Mouse (Mus musculus): ENCODE data around the gene Polrmt. TPM values are rescaled to one million over a fixed set of nuclear protein-coding genes. Genes with fewer than 3 reads are reported as not detected.
A peak's percentile ranks its signal among the peaks of the same experiment; 100 is the strongest.

The Polrmt gene
- polyA plus RNA-seq (2014; fragmentation: Nextera tagmentation; extraction: Ambion mirVana), result 35.9 and 39.8 TPM in 2 replicates

DNA sequence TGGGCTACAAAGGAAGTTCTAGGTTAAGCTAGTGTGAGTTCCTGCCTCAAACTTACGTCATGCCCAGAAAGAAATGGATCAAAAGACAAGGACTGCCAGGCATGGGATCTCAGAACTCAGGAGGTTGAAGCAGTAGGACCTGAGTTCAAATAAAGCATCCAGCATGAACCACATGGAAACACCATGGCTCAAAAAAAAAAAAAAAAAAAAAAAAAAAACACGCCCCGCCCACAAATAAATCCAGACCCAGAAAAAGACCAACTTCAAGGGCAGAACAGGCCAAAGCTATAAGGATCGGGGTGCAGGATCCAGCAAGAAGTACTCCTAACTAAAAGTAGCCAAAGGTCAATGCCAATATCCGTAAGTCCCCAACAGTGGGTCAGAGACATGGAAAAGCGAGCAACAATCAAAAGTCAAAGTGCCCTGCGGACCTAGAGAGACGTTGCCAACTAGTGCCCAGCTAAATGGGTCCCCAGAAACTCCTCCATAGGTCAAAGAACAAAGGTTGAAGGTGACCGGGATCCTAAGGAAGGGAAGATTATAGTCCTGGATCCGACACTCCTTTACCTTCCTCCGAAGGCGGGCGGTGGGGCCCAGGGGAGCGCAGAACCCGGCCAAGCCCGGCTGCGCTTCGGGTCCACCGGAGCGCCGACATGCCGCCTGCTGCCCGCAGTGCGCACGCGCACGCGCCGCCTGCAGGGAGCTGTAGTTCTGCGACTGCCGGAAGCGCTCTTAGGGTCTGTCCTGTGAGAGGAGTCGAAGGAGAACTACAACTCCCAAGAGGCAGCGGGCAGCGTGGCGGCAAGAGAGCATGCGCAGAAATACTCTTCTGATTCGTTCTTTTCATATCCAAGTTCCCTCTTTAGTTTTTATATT lies at the start of gene Polrmt:
Polrmt (minus strand) TSS at position 684 of the 876 bp plus-strand sequence.
- ATAC-seq (ENCODE audit: low FRiP score, low TSS enrichment), result peak; percentile 95
- H3K27ac ChIP-seq (replicated peaks; ENCODE audit: low read depth, low read length), result no peak within 1 kb of the TSS; the same call in 1 of the 2 replicates

GRCm38 (mm10) chr10:79795905-79796304 lies 49.5 kb upstream of the Polrmt start:
- Histone ChIP-seq H3K4me2 (ENCODE audit: low read length) (peak overlapping the region; percentile 15; the same call in 1 of the 2 replicates), H3K9me3 (ENCODE audit: control insufficient read depth, low read length) (no peaks in the 10 kb centered on the region), H3K9ac (replicated peaks; ENCODE audit: low read length) (no peak overlapping the region), H3K27me3 (ENCODE audit: control insufficient read depth, insufficient read depth, low read length) (no peaks in the 10 kb centered on the region), H3K4me3 (replicated peaks; ENCODE audit: low read depth, low read length) (no peak overlapping the region), H3K36me3 (ENCODE audit: control insufficient read depth, insufficient read depth, low read length) (no peaks in the 10 kb centered on the region; the same call in 1 of the 2 replicates), H3K27ac (replicated peaks; ENCODE audit: low read depth, low read length) (no peak overlapping the region), H3K4me1 (ENCODE audit: control insufficient read depth, insufficient read depth, low read length) (peaks cover 22% of the 10 kb centered on the region)
- no peak for DNase-seq
- WGBS, result 97% methylated on average over 3 of the region's 3 CpGs
- ATAC-seq (ENCODE audit: low FRiP score, low TSS enrichment), result no peak

More for the DNA sequence above, at the start of gene Polrmt:
- Histone ChIP-seq H3K4me1 (ENCODE audit: control insufficient read depth, insufficient read depth, low read length) (peaks cover 10% of the 10 kb centered on the region; the same call in 1 of the 2 replicates), H3K27me3 (ENCODE audit: control insufficient read depth, insufficient read depth, low read length) (no peaks in the 10 kb centered on the region), H3K9me3 (ENCODE audit: control insufficient read depth, low read length) (no peaks in the 10 kb centered on the region), H3K9ac (replicated peaks; ENCODE audit: low read length) (peak within 1 kb of the TSS; percentile 56), H3K36me3 (ENCODE audit: control insufficient read depth, insufficient read depth, low read length) (peaks cover 29% of the 10 kb centered on the region), H3K4me3 (replicated peaks; ENCODE audit: low read depth, low read length) (peak within 1 kb of the TSS; percentile 65), H3K4me2 (ENCODE audit: low read length) (peak within 1 kb of the TSS; percentile 59)
- DNase-seq, result peak; percentile 99
- WGBS, result 2% methylated on average over 38 of the region's 38 CpGs

- Histone ChIP-seq H3K36me3 (ENCODE audit: control insufficient read depth, insufficient read depth, low read length) (no peaks in the 10 kb centered on the region), H3K4me1 (ENCODE audit: control insufficient read depth, insufficient read depth, low read length) (peaks cover 22% of the 10 kb centered on the region), H3K4me2 (ENCODE audit: low read length) (peak overlapping the region; percentile 91), H3K9ac (replicated peaks; ENCODE audit: low read length) (peak overlapping the region; percentile 96), H3K27ac (replicated peaks; ENCODE audit: low read depth, low read length) (peak overlapping the region; percentile 95), H3K27me3 (ENCODE audit: control insufficient read depth, insufficient read depth, low read length) (no peaks in the 10 kb centered on the region), H3K9me3 (ENCODE audit: control insufficient read depth, low read length) (no peaks in the 10 kb centered on the region), H3K4me3 (replicated peaks; ENCODE audit: low read depth, low read length) (peak overlapping the region; percentile 98)
- ATAC-seq (ENCODE audit: low FRiP score, low TSS enrichment) (peak; percentile 31; the same call in 1 of the 2 replicates), DNase-seq (peak; percentile 49)
- under 1% methylated on average over 10 of the region's 10 CpGs for WGBS
Measured at GRCm38 (mm10) chr10:79794491-79794931, 48.1 kb upstream of the Polrmt start.

DNA sequence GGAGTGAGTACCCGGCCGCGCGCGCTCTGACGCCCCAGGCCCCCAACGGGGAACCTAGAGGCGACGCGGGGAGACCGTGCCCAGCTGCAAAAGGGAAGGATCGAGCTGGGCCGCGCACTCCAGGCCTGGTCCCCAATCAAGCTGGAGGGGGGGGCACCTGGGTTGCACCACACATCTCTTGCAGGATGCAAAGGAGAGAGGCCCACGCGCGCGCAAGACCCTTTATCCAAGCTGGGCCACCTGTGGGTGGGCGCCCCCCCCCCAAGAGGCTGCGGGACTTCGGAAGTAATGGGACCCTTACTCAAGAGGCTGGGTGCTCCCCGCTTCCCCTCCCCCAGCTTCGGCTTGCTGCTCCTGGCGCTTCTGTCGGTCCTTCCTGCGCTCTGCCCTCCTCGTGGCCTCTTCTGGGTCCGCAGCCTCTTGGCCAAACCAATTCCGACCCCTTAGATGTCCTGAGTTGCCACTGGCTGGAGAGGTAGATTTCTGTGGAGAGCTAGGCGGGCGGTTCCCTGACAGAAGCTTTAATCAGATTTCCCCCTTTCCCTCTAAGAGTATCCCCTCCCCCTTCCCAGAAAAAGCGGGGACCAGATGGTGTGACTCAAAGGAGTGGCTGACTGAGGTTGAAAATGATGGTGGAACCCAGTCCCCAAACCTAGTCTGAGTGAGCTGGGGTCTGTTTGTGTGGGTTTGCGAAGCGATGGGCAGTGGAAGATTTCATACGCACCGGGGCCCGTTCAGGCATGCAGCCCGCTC lies 47.5 kb upstream of the Polrmt start:
- ATAC-seq (ENCODE audit: low FRiP score, low TSS enrichment), result peak; percentile 38
- WGBS, result 2% methylated on average over 37 of the region's 38 CpGs

GRCm38 (mm10) chr10:79793051-79793737 lies 46.8 kb upstream of the Polrmt start, which contains the start of gene Palm:
Gene Palm (plus strand): TSS chr10:79793572.
- peak within 1 kb of the TSS; percentile 95 for H3K27ac ChIP-seq (replicated peaks; ENCODE audit: low read depth, low read length)
- H3K36me3 ChIP-seq (ENCODE audit: control insufficient read depth, insufficient read depth, low read length), result no peaks in the 10 kb centered on the region
- H3K4me3 ChIP-seq (replicated peaks; ENCODE audit: low read depth, low read length), result peak within 1 kb of the TSS; percentile 98
- peak; percentile 74 for ATAC-seq (ENCODE audit: low FRiP score, low TSS enrichment)
- peak; percentile 94 for DNase-seq
- H3K4me2 ChIP-seq (ENCODE audit: low read length), result peak within 1 kb of the TSS; percentile 91
- WGBS, result 6% methylated on average over 49 of the region's 51 CpGs
- peak within 1 kb of the TSS; percentile 96 for H3K9ac ChIP-seq (replicated peaks; ENCODE audit: low read length)
- no peaks in the 10 kb centered on the region for H3K9me3 ChIP-seq (ENCODE audit: control insufficient read depth, low read length)
- no peaks in the 10 kb centered on the region for H3K27me3 ChIP-seq (ENCODE audit: control insufficient read depth, insufficient read depth, low read length)
- H3K4me1 ChIP-seq (ENCODE audit: control insufficient read depth, insufficient read depth, low read length), result peaks cover 22% of the 10 kb centered on the region

More for the DNA sequence above, 47.5 kb upstream of the Polrmt start:
- DNase-seq, result peak; percentile 68
- H3K27ac ChIP-seq (replicated peaks; ENCODE audit: low read depth, low read length), result peak overlapping the region; percentile 95
- no peaks in the 10 kb centered on the region for H3K27me3 ChIP-seq (ENCODE audit: control insufficient read depth, insufficient read depth, low read length)
- H3K9me3 ChIP-seq (ENCODE audit: control insufficient read depth, low read length), result no peaks in the 10 kb centered on the region
- peaks cover 22% of the 10 kb centered on the region for H3K4me1 ChIP-seq (ENCODE audit: control insufficient read depth, insufficient read depth, low read length)
- peak overlapping the region; percentile 91 for H3K4me2 ChIP-seq (ENCODE audit: low read length)
- H3K9ac ChIP-seq (replicated peaks; ENCODE audit: low read length), result peak overlapping the region; percentile 96
- peak overlapping the region; percentile 98 for H3K4me3 ChIP-seq (replicated peaks; ENCODE audit: low read depth, low read length)
- H3K36me3 ChIP-seq (ENCODE audit: control insufficient read depth, insufficient read depth, low read length), result no peaks in the 10 kb centered on the region

DNA sequence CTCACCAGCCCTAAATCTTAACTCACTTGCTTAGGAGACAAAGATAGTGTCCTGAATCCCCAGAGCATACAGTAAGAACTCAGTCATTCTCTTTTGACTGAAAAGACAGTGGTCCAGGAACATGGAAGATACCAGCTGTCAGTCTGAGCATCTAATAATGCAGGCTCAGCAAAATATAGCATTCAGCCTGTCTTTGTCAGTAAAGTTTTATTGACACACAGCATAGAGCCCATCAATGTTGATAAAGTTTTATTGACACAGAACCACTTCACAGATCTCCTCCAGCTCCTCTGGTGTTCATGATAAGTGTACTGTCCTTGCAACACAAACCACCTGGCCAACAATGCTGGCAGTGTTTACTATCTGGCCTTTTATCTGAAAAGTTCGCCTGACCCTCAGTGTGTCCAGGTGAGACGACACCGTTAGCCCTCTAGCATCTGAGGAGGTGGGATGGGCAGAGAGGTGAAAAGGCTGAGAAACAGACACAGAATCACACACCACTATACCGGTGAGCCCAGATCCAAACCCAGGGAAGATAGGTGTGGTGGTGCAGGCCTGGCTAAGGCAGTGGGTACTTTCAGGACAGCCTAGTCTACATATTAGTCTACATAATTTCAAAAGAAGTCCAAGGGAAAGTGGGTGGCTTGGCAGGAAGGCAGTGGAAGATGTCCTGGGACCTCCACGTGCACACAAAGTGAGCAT lies 46.1 kb upstream of the Polrmt start:
- ATAC-seq (ENCODE audit: low FRiP score, low TSS enrichment), result no peak
- no peaks in the 10 kb centered on the region for H3K36me3 ChIP-seq (ENCODE audit: control insufficient read depth, insufficient read depth, low read length)
- no peak overlapping the region for H3K27ac ChIP-seq (replicated peaks; ENCODE audit: low read depth, low read length)
- H3K4me2 ChIP-seq (ENCODE audit: low read length), result 0 out of 2 replicates have a peak overlapping the region, but pooled peaks have one; percentile 91
- H3K27me3 ChIP-seq (ENCODE audit: control insufficient read depth, insufficient read depth, low read length), result no peaks in the 10 kb centered on the region
- H3K9ac ChIP-seq (replicated peaks; ENCODE audit: low read length), result no peak overlapping the region
- DNase-seq, result no peak
- no peak overlapping the region for H3K4me3 ChIP-seq (replicated peaks; ENCODE audit: low read depth, low read length)
- H3K9me3 ChIP-seq (ENCODE audit: control insufficient read depth, low read length), result no peaks in the 10 kb centered on the region
- 85% methylated on average over 5 of the region's 5 CpGs for WGBS
- H3K4me1 ChIP-seq (ENCODE audit: control insufficient read depth, insufficient read depth, low read length), result peaks cover 22% of the 10 kb centered on the region

- H3K4me3 ChIP-seq (replicated peaks; ENCODE audit: low read depth, low read length), result no peak within 1 kb of the TSS
- no peaks in the 10 kb centered on the region for H3K27me3 ChIP-seq (ENCODE audit: control insufficient read depth, insufficient read depth, low read length)
- no peak within 1 kb of the TSS for H3K27ac ChIP-seq (replicated peaks; ENCODE audit: low read depth, low read length)
- no peaks in the 10 kb centered on the region for H3K9me3 ChIP-seq (ENCODE audit: control insufficient read depth, low read length)
- H3K4me1 ChIP-seq (ENCODE audit: control insufficient read depth, insufficient read depth, low read length), result peaks cover 7% of the 10 kb centered on the region
- DNase-seq (no peak), ATAC-seq (ENCODE audit: low FRiP score, low TSS enrichment) (no peak)
- H3K4me2 ChIP-seq (ENCODE audit: low read length), result no peak within 1 kb of the TSS
- WGBS, result 84% methylated on average over 4 of the region's 4 CpGs
- H3K36me3 ChIP-seq (ENCODE audit: control insufficient read depth, insufficient read depth, low read length), result no peaks in the 10 kb centered on the region
- no peak within 1 kb of the TSS; the same call in 1 of the 2 replicates for H3K9ac ChIP-seq (replicated peaks; ENCODE audit: low read length)
Measured at GRCm38 (mm10) chr10:79790861-79791260, 44.5 kb upstream of the Polrmt start, which contains the start of gene Prss57. Gene Prss57 (minus strand): TSS chr10:79790961.
